Mouse (Mus musculus) ovary, postnatal 36 days (tissue): ENCODE data around the gene Ica1.

Source experiments
- DNase-seq: peaks from one replicate; pipeline ENCODE4 v3.0.0; 2022; ENCODE audit warnings: low spot score, mixed read lengths

The Ica1 gene

DNA sequence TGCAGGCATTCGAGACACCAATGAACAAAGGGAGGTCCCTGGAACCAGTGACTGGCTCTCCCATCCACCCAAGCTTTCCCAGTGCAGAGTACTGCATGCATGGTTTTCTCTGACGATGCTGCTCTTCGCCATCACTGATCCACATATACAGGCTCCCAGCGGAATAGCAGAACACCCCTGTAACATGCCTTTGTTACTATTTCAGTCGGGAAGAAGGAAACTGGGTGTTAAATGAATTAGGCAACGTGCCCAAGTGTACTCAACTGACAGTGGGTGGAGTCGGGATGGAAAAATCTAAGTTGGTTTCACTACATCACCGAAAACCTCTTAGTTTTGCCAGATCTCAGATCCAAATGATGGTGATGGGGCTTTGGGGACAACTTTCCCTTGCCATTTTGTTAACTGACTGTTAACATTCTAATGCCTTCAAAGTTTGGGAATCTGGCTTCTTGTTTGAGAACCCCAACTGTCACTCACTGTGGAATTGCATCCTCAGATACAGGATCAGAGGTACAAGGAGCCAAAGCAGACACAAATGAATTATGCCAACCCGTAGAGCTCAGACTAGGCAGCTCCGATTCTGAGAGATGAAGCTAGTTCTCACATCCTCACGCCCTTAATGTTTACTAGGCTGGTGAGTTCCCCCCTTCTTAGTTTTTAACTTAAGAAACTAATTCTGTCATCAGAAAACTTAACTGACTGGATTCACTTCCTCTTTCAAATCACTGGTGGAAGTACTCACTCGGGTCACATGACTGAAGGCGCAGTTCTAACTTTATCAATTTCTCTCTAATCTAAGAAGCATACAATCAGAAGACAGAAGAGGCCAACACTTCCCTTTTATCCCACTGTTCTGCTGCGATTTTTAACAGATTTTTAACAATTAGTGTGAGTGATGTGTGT, 91.4 kb downstream of the Ica1 start:
- DNase-seq = no peak

DNA sequence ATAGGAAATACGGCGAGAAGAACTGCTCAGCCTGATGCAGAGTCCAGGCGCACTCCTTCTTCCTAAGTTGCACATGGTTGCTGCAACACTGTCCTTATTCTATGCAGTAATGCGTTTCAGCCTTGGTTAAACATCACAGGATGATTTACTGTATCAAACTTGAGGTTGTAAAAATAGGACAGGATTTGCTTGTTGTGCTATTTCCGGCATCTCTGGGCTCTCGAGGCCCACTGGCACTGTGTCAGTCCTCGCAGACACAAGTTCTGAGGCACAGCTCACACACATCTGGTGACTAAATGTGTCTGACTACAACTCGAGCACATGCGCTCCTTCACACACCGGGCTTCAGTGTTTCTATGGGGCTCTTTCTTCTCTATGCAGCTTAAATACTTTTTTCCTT, 94.9 kb downstream of the Ica1 start:
- DNase-seq = no peak

DNA sequence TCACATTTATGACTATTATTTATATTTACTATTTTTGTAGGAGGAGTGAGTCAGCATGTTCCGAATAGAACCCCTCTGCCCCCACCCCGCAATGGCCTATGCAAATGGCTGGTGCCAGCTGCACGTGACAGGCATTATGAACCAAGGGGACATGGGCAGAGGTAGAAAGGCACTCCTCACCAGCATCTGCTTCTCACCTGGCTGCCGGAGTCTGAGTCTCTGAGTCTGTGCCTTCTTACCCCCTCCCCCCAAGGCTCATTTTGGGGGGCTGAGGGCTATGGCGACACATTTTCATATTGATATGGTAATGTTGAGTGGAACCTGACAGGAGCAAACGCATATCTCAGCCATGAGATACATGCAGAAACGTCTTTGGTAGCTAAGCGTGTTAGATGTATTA, 97.4 kb downstream of the Ica1 start:
- no peak for DNase-seq

DNA sequence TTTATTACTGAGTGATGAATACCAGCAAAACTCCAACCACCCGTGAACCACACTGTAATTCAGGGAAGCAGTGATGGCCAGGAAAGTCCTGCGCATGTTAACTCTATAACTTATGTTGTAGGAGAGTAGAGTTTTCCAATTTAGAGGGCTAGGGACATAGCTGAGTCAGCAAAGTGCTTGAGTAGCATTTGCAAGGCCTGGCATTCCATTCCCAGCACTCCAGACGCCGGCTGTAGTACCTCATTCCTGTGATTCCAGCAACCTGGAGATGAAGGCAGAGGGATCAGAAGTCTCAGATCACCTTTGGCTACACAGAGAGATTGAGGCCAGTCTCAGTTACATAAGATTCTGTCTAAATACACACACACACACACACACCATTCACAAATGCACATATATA, 105.3 kb downstream of the Ica1 start:
- no peak for DNase-seq

DNA sequence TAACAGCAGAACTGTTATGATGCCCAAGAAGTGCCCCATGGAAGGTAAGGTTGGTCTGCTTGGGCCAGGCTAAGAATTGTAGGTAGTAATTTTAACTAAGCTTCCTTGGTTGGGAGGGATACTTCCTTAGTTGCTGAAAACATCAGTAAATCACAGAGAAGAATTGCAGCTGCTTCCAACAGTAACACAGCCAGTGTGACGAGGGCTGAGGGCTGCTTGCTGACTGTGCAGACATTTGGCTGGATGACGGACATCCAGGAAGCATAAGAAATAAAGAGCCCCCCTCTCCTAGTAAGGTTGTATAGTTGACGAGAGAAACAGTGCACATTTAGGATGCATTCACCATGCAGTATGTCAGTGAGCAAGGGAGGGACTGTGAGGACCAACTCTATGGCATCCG, 108.9 kb downstream of the Ica1 start:
- DNase-seq = no peak

DNA sequence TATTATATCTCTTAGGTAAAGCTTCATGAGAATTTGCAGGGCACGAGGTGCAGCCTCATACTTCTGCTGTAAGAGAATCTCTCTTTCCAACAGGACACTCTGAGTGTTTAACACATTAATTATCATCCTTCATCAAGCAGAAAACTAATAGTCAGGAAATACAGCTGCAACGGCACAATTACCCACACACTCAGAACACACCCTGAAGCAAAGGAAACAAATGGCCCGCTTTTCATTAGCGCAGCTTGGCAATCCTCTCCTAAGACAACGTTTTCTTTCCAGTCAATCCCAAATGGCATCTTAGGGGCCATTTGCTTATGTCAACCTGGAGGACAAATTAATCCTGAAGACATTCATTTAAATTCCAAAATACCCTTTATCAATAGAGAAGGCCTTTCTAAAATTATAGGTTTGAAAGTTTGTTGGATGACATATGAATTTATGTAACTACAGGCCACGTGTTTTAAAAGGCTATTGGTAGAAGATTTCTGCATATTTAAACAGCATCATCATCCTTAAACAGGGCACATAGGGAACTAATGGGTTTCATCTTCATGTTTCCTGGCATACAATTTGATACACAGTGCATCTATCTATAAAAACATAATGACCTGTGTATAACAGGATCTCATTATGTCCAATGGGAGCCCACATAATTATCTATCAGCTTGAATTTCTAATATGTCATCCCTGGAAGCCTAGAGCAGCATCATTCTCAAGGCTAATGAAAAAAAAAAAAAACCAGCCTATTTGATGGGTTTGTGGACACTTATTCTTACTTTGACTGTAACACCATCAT, 110.1 kb downstream of the Ica1 start:
- DNase-seq = no peak

DNA sequence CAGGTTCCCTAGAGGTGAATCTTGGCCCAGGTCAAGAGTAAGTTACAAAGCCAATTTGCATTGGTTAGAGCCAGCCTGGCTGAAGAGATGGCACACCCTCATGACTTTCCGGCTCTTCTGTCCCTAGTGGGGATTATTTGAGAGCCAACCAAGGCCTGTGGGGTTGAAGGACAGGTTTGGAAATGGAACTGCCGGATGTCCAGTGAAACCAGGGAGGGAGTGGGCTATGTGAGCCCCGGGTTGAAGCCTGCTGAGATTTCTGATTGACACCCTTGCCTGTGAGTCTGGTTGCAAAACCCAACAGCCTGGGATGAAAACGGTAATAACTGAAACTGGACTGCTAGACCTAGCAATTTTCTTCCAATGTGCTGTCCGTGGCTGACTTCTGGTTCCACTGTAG, 112.5 kb downstream of the Ica1 start:
- no peak for DNase-seq

DNA sequence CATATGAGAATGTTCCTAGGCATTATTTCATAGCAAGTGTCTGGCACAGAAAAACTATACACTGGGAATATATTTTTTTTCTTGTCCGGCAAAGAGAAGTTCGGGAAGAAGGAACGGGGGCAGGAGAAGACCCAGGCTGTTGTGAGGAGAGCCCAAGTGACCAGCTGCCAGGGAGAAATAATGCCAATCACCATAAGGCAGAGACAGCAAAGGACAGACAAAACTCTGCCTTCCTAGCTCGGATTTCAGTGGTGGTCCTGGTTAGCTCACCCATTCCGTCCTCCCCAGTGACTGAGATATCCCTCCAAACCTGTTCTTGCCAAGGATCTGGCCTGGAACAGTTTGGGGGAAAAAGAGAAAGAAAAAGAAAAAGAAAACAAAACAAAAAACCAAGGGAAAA, 113.3 kb downstream of the Ica1 start:
- no peak for DNase-seq

GRCm38 (mm10) chr6:8663092-8663740, 115.1 kb downstream of the Ica1 start:
- no peak for DNase-seq

DNA sequence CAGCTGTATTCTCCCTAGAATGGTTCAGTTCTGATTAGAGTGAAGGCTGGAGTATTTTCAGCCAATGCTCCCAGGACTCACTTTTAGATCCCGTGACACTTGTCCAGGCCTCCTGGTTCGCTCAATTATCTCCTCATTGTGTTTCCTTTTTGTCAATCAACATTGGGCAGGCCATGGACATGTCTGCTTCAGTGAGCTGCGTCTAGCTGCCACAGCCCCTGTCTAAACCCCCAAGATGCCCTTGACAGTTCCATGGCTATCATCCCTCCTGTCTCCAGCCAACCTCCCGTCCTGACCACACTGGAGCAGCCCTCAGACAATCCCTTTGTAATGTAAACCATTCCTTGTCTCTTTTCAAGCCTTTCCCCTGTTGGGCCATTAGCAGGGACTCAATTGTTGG, 116.9 kb downstream of the Ica1 start:
- no peak for DNase-seq

GRCm38 (mm10) chr6:8660076-8660475, 118.2 kb downstream of the Ica1 start:
- no peak for DNase-seq

GRCm38 (mm10) chr6:8659194-8659959, 118.9 kb downstream of the Ica1 start:
- DNase-seq = no peak

- DNase-seq = no peak
Observed at GRCm38 (mm10) chr6:8658431-8658830, 119.9 kb downstream of the Ica1 start.

DNA sequence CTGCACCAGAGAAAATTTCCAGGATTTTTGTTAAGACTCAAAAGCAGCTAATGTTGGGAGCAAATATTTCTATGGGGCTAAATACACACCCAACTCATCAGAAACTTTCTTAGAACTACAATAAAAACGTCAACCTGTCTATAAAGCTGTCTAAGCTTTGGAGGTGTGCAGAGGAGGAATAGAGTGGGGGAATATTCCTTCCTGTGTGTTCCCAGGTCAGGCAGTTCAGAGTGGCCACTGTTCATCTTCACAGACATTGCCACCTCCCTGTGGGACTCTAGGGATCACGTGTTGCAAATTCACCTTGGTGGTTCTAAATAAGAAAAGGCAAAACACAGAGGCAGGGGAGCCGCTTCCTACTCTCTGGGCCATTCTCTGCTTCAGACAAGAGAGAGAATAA, 120.8 kb downstream of the Ica1 start:
- no peak for DNase-seq

- DNase-seq = no peak
Observed at GRCm38 (mm10) chr6:8655454-8655853, 122.8 kb downstream of the Ica1 start.

DNA sequence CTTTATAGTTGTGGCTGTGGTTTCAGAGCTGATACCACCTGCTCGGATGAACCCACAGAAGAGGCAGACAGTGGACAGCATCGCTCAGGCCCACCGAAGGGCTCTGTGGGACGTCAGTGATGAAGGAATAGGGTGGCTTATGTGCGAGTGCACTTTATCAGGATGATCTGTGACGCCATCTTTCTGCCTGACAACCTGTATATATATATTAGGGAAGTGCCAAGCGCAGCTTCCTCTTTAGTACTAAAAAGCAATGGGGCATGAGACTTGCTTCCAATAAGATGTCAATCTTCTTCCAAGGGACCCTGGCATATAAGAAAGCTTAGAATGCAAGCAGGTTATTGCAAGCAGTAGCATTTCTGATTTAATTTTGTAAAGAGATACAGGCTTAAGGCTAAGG, 127.9 kb downstream of the Ica1 start:
- DNase-seq = no peak

DNA sequence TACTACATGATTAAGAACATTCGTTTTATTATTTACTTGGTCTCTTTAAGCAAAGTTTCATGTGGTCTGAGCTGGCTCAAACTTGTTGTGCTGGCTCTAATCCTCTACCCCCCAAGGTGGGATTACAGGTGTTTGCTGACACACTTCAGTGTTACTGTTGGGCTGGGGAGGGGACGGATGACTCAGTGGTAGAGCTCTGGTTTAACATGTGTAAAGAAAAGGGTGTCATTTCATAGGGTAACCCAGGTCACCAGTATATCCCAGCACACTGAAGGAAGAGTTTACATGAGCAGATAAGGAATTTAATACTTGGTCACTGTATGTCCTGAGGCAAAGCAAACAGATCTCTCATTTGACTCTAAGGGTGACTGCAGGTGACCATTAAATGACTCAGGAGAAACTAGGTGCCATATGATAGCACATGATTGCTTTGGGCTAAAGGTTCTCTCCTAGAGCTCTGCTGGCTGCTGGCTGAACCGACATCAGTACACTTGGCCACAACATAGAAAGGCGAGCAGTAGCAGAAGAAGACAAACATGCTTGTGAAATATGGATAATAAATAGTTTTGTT, 128.9 kb downstream of the Ica1 start:
- no peak for DNase-seq

DNA sequence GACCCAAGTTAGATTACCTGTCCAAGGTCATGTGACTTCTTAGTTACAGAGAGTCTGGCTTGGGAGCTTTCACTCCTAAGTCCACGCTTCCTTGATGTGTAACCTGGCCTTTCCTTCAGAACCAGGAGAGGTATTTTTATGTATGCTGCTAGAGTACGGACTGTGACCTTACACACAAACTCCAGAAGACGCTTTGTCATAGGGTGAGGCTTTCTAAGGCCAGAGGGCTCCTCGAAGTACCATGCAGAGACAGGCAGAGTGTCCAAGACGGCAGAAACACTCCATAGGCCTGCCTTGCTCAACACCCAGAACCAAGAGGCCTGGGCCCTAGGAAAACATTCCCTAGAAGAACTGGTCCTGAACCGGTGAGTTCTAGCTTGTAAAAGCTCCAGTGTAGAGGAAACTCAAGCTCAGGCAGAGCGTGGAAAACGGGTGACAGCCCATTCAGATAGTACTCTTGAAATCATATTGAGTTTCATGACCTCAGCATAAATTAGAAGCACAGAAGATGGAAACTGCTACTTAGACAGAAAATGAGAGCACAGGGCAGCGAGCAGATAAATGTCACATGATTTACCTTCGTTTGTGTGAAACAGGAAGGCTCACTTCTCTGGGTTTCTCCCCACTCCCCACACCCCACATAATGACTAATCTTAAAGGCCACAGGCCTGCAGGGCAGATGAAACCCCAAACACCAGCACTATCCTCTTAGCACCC, 129.9 kb downstream of the Ica1 start:
- DNase-seq = no peak

DNA sequence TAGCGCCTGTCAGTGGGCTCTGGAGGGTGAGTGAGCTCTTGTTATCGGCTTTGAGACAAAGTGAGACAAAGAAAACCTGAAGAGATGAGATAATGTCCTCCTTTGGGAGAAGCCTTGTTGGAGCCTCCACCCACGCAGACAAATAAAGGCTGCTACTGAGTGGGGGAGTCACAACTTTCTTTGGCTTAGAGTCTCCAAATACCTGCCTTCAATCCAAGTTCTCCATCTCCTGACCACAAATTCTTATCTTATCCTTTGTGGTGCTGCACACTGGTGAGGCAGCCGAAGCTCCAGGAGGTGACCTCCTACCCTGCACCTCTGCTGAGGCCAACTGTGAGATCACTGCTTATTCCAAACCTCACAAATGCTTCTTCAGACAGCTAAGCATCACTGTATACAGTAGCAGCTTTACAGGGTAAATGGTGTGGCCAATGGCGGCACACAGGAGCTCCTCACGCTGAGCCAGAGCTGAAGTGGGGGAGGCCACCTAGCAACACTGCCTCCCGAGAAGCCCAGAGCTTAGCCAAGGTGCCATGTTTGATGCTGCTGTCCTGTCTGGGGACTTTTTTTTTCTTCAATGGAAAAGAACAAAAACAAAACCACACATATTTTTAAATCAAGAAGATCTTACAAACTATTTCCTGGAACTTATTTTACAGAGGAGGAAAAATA, 130.6 kb downstream of the Ica1 start:
- DNase-seq = no peak

DNA sequence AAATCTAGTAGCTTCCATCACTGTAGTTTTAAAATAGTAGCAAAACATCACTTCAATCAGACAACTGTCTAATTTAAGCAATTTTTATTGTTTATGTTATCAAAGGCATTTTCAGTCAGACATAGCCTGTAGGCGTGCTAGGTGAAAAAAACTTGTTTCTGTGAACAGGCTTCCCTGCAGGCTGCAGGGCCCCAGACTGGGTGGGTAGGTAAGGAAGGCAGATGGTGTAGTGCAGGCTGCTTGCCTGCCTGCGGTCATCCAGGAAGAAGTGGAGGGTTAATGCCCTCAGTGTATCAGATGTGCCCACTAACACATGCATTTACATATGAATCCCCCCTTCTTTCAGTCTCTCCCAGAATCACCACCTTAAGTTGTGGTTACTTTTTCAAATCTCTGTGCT, 132.6 kb downstream of the Ica1 start:
- no peak for DNase-seq
